Mouse (Mus musculus): Measurements from ENCODE around the gene Jaml.

- TF ChIP-seq CTCF (IDR thresholded peaks at IDR 0.05; ENCODE audit: low read depth, low read length) (no peak), POLR2A (IDR thresholded peaks at IDR 0.05; ENCODE audit: borderline replicate concordance, low read depth, low read length) (no peak)
Observed at GRCm38 (mm10) chr9:45117741-45118431, 38.9 kb downstream of the Jaml start, which contains the start of gene Scn2b.
